Mouse (Mus musculus): ENCODE results near the gene Tmc3.

The Tmc3 gene

GRCm38 (mm10) chr7:83598997-83599912 lies 14.5 kb downstream of the Tmc3 start:
- DNase-seq: no peak

DNA sequence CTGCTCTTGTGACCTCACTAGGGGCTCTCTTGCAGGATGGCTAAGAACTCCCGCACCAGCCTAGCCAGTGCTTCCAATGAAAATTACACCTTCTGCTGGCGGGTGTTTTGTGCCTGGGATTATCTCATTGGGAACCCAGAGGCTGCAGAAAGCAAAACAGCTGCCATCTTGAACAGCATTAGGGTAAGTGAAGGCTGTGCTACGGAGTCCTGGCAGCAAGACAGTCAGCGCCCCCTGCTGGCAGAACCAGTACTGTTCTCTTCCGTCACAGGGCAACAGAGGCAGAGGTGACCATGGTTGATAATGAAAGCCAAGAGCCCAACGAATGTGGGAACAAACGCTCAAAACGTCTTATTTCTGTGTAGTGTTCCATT lies 15.2 kb downstream of the Tmc3 start:
- peak; percentile 46 for DNase-seq

DNA sequence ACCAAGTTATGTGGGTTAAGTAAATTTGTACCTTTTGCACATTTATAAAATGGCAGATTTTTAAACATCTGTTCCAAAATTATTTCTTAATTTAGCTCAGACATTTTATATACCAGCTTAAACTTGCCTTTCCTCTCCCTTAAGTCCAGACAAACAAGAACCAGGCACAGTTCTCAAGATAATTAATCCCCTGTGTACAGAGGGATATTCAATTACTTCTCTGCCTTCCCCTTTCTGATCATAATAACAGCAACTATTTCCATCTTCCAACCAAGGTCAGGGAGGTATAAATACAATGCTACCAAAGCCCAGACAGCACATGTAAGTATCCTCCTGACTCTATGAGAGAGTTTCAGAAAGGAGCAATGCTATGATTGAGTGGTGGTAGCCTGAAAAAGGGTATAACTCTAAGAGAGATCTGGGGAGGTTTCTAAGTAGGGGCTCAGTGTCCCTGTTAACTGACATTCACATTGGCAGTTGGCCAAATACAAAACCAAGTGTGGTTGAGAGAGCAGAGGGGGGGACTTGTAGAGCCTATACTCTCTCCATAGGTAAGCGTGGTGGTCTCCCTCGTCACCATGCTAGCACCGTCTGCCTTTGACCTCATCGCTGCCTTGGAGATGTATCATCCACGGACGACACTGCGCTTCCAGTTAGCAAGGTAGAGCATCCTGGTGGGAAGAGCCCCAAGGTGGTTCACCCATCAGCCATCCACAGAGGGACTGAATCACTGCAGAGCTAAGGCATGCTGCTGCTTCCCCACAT lies 19.6 kb downstream of the Tmc3 start:
- DNase-seq: no peak

DNA sequence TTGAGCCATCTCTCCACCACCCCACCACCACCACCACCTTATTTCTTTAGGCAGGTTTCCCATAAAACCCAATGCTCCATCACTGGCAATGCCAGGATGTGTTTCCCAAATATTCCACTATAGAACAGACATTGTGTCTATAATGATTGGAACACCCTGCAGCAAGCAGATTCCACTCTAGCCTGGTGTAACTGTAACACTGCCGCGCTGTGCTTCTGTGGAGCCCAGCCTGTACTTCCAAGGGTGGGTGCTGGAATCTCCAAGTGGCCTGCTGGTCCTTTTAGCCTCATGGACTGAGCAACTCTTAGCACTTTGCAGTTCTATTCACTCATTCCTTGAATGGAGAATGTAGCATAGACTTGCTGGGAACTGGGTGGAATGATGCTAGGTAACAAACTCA lies 22.1 kb downstream of the Tmc3 start:
- DNase-seq: no peak

GRCm38 (mm10) chr7:83609891-83610290 lies 25.2 kb downstream of the Tmc3 start:
- DNase-seq: no peak

DNA sequence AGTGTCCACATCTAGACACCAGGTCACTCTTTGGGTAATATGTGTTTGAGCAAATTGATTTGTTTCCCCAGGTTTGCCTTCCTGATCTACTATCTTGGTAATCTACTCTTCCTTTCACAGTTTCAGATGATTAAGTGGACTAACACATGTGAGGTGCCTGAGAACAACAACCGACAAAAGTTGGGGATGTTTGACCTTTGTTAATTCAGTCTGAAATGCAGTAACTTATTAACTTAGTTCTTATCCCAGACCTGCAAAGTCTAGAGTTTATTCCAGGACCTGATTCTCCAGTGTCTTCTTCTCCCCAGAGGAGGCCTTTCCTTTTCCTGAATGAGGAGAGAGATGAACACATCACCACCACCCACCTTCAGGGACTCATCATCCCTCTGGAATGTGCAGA lies 27.2 kb downstream of the Tmc3 start:
- DNase-seq: no peak

DNA sequence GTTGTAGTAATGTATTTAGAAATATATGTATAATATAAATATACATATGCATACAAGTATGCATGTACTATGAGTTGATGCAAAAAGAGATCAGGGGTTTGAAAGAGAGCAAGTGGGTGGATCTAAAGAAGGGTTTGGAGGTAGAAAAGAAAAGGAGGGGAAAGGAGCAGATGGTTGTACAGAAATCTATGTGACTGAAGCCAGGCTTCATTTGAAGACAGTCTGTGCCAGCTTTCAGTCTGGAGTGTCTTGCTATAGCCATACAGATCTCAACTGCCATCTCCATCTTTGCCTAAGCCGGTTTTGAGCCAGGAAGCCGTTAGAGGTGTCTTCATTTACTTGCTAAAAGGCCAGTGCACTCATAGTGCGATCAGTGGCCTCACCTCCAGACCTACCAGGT lies 30.5 kb downstream of the Tmc3 start:
- no peak for DNase-seq

- DNase-seq: no peak
Observed at GRCm38 (mm10) chr7:83615815-83616214, 31.1 kb downstream of the Tmc3 start.

DNA sequence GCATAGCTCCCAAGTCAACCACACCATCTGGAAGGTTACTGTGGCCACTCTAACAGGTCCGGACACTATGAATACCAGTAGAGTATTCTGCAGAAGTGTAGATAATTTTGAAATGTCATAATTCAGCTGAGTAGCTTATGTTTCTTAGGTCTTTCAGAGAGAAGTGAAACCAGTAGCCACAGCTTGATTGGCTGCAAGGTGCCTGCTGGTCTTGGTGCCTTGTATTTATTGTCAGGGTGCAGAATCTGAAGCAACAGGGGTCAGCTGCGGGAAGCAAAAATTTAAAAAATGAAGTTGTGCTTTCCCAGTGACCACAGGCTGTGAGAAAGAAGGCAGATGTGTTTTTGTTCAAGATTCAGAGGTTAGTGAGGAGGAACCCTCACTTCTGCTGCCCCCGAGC lies 31.5 kb downstream of the Tmc3 start:
- DNase-seq: no peak

- DNase-seq: peak; percentile 35
Observed at GRCm38 (mm10) chr7:83618709-83619108, 34.0 kb downstream of the Tmc3 start.

DNA sequence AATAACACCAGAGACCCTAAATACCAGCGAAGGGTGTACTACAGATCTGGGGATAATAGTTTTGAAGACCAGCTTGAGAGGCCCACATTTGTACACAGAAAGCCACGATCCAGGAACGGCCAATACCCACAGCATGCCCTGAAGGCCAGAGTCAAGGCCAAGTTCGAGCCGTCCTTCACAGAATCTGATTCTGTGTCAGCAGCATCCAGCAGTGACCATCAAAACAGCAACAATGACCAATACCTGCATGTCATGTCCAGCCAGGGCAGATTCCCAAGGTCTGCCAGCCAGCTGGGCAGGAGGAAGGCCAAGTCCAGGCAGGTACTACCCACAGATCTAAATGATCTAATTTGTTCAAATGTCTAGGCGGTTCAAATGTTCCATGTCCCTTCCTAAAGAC lies 37.9 kb downstream of the Tmc3 start:
- no peak for DNase-seq

- no peak for DNase-seq
Observed at GRCm38 (mm10) chr7:83624065-83624464, 39.3 kb downstream of the Tmc3 start.

- no peak for DNase-seq
Observed at GRCm38 (mm10) chr7:83626557-83627257, 42.0 kb downstream of the Tmc3 start.

- DNase-seq: no peak
Observed at GRCm38 (mm10) chr7:83627369-83627768, 42.6 kb downstream of the Tmc3 start.

DNA sequence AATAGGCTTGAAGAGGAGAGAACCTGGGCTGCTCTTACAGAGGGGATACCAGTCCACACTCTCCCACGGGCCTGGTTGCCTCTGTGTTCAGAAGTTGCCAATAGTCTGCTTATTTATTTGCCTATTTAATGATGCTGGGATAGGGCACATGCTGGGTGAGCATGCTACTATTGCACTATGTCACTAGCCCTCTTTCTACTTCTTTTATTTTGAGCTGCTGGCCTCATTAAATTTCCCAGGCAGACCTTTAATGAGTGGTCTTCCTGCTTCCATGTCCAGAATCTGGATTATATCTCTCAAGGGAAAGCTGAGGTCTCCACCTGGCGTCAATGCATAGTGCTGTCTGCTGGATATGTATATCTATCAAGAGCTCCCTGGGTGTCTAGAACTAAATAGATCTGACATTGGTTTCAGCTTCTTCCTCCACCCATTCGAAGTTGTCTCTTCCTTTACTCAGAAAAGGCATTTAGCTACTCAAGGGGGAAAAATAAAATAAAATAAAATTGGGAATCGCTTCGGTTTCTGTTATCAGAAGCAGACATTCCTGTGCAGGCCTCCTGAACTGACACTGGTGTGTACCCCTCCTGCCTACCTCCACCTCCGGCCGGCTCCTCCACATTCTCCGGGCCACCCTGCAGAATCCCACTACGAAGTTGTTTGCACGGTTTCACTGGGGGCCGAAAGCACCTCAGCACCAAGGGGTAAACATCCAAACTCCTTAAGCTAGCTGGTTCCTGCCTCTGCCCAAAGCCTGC lies 46.5 kb downstream of the Tmc3 start:
- no peak for DNase-seq

DNA sequence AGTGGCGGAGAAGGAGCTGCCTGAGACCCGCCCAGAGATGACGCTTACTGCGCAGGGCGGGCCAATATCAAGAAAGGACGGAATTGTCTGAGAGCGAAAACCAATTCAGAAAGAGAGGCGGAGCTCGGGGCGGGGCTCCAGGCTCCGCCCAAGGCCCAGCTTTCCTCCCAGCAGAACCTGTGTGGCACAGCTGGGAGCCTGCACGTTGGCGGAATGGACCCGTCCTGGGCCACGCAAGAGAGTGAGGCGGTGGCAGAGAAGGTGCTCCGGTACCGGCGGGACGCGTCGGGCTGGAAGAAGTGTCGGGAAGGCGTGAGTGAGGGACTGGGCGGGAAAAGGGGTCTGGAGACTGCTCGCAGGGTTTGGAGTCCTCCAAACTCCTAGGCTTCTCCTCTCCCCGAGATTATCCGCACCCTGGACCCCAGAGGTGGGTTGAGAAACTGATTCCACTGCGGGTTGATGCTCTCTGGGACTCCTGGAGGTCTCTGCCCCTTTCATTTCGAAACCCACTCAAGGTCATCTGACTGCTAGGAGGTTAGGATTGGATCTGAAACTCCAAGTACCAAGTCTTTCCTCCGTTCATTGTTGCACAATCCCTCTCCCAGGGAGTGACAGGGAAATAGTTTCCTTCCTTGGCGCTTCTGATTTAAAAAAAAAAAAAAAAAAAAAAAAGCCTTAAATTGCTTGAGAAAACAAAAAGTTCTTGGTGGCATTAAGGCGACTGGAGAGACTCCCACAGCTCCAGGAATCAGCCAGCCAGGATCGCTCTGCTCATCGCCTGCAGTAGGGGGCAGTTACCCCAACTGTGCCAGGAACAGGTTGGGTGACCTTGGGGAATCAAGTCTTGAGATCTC lies 47.3 kb downstream of the Tmc3 start, which contains the start of gene Stard5:
TSS of gene Stard5 (plus strand) at position 132 of the 854 bp plus-strand sequence.
- peak; percentile 97 for DNase-seq

DNA sequence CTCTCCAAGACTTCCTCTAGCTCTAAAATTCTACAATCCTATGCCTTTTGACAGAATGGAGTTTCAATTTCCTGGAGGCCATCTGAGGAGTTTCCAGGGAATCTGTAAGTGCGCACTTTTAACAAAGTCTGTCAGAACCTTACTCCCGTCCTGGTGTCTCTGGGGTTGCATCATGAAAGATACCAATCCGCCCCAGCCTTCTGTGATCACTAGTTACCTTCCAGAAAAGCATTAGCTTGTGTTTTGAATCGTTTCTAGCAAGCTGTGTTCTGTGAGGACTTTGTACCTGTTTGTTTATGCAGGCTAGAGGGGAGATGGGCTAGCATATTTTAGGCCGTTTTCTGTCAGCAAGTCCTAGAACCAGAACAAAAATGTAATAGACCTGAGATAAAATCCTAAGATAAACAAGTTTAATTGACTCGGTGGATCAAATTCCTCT lies 48.0 kb downstream of the Tmc3 start:
- DNase-seq: no peak

DNA sequence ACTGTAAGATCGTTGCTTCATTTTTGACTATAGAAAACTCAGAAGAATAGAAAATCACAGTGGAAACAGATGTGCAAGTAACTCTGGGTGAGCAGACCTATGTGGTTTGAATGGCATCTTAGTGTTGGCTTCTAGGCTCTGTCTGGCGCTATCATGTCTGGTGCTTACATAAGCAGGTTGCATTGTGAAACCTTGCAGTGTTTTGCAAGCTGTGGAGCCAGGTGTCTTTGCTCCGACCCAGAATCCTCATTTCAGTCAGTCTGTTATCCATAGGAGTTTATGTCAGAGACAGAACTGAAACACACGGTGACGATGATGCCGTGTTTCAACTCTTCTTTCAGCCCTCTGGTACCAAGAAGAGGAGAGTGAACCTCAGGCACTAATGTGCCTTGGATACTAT lies 49.1 kb downstream of the Tmc3 start:
- no peak for DNase-seq

- no peak for DNase-seq
Observed at GRCm38 (mm10) chr7:83635726-83636125, 51.0 kb downstream of the Tmc3 start.

DNA sequence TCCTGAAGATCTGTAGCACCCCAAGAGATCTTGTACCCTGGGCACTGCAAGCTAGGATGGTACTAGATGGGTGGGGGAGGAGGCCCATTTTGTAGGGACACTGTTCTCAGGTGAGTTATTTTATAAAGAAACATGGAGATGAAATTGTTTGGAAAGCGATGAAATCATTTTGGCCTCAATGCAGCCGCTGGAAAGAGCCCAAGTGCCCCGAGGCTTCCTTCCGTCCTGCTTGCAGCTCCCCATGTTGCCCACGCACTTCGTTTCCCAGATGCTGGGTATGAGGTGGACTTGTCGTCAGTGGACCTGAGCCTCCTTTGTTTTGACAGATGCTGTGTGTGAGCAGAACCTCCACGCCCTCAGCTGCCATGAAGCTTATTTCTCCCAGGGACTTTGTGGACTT lies 51.7 kb downstream of the Tmc3 start:
- DNase-seq: no peak

DNA sequence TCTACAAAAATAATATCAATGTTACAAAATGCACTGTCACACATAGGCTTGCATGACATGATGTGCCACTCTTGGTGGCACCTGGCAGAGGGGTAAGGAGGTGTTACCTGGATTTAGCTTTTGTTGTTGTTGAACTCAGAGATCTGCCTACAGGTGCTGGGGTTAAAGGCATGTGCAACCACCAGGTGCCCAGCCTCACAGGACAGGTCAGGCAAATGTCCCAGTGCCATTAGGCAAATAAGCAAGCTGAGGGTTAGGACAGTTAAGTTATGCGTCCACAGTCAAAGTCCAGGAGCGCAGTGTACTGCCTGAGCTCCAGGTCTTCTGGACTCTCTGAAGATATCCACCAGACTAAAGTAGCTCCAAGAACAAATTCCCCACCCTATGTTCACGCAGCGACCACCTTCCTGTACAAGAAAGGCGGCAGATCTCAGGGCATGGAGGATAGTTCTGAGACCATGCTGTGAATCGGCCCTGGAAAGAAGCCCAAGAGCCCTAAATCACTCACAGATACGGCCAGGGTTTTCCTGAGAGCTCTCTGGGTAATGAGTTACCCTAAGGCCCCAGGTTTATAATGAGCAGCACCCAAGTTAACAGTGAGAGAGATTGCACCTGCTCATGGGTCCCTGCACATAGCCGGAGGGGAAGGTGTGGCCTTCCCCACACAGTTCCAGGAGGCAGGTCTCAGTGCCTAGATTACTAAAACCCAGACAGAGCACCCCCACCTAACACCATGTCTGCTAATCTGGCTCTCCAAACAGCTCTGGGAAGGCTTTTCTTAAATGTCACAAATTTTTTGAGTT lies 53.3 kb downstream of the Tmc3 start:
- DNase-seq: peak; percentile 53

All from kidney, postnatal 14 days (tissue).